Mouse (Mus musculus): Measurements from ENCODE around the gene Sympk. TPM values are rescaled to one million over a fixed set of nuclear protein-coding genes. Genes with fewer than 3 reads are reported as not detected.
"Not testable (repeated sequence)": the region's sequence is repeated elsewhere in the genome, so short reads cannot be mapped to it uniquely, and the experiment has no call there.

Sympk gene
- polyA plus RNA-seq, 1 experiment from 2014 or later: 26.3 TPM

DNA sequence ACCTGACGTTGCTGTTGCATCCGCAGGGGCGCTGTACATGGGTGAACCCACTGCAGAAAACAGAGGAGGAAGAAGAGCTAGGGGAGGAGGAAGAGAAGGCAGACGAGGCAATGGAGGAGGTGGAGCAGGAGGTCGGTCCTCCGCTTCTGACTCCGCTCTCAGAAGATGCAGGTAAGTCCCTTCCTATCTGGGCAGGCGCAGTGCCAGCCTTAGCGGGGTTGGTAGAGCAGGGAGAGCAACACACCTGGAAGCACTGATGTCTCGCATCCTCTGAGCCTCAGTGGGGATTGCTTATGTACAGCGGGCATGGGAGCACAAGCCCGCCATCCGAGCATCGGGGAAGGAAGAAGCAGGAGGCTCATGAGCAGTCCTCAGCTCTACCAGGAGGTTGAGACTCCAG is 42.9 kb downstream of the Sympk start:
- Histone ChIP-seq H3K36me3 (ENCODE audit: control insufficient read depth, insufficient read depth, low read length) (no peaks in the 10 kb centered on the region), H3K9me3 (ENCODE audit: control insufficient read depth, low read length) (no peaks in the 10 kb centered on the region), H3K4me1 (replicated peaks; ENCODE audit: control insufficient read depth, insufficient read depth, low read length) (0 out of 2 replicates have a peak, but pooled peaks cover 2% of the 10 kb centered on the region), H3K27me3 (replicated peaks; ENCODE audit: control insufficient read depth, insufficient read depth, low read length) (peaks cover 40% of the 10 kb centered on the region), H3K4me2 (no peak overlapping the region), H3K27ac (ENCODE audit: low read depth, low read length) (no peak overlapping the region), H3K9ac (ENCODE audit: low read depth, low read length) (no peak overlapping the region), H3K4me3 (ENCODE audit: low read depth, low read length) (no peak overlapping the region)
- WGBS: 31% methylated on average over 14 of the region's 14 CpGs
- no peak for DNase-seq (ENCODE audit: low spot score)
- ATAC-seq (replicated peaks; ENCODE audit: low FRiP score): no peak

DNA sequence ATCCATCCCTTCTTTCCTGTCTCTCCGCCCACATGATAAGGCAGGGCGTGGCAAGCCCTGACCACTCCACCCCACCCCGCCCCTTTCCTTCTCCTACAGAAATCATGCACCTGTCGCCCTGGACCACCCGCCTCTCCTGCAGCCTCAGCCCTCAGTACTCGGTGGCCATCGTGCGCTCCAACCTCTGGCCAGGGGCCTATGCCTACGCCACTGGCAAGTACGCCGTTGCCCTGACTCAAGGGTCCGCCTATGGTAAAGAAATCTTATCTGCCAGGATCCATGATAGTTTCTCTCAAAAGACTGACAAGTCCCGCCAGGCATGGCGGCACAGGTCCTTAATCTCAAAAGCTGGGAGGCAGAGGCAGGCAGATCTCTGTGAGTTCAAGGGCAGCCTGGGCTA is 43.8 kb downstream of the Sympk start:
- Histone ChIP-seq H3K4me3 (ENCODE audit: low read depth, low read length) (no peak overlapping the region), H3K9ac (ENCODE audit: low read depth, low read length) (no peak overlapping the region), H3K4me2 (no peak overlapping the region), H3K9me3 (ENCODE audit: control insufficient read depth, low read length) (no peaks in the 10 kb centered on the region), H3K27me3 (replicated peaks; ENCODE audit: control insufficient read depth, insufficient read depth, low read length) (peaks cover 40% of the 10 kb centered on the region), H3K4me1 (replicated peaks; ENCODE audit: control insufficient read depth, insufficient read depth, low read length) (0 out of 2 replicates have a peak, but pooled peaks cover 2% of the 10 kb centered on the region), H3K36me3 (ENCODE audit: control insufficient read depth, insufficient read depth, low read length) (no peaks in the 10 kb centered on the region), H3K27ac (ENCODE audit: low read depth, low read length) (no peak overlapping the region)
- DNase-seq (ENCODE audit: low spot score) (no peak), ATAC-seq (replicated peaks; ENCODE audit: low FRiP score) (no peak)
- WGBS: 55% methylated on average over 13 of the region's 14 CpGs

DNA sequence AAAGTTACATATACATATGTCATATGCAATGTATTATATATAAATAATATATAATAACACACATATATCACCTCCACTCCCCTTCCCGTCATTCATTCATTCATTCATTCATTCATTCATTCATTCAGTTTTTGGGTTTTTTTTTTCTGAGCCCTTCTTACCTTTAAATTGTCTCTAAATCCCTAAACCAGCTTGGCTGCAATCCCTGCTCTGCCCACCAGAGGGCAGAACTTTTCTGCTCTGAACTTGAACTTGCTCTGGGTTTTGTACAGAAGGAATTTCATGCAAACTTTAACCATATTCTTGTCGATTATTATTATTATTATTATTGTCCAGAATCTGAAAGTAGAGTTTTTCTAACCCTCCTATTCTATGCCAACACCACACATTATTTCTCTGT is 44.5 kb downstream of the Sympk start:
- 0% methylated on average over 2 of the region's 2 CpGs for WGBS
- Histone ChIP-seq H3K4me3 (ENCODE audit: low read depth, low read length) (no peak overlapping the region), H3K4me2 (no peak overlapping the region), H3K9me3 (ENCODE audit: control insufficient read depth, low read length) (no peaks in the 10 kb centered on the region), H3K27ac (ENCODE audit: low read depth, low read length) (no peak overlapping the region), H3K27me3 (replicated peaks; ENCODE audit: control insufficient read depth, insufficient read depth, low read length) (peaks cover 37% of the 10 kb centered on the region), H3K9ac (ENCODE audit: low read depth, low read length) (no peak overlapping the region), H3K4me1 (replicated peaks; ENCODE audit: control insufficient read depth, insufficient read depth, low read length) (0 out of 2 replicates have a peak, but pooled peaks cover 2% of the 10 kb centered on the region), H3K36me3 (ENCODE audit: control insufficient read depth, insufficient read depth, low read length) (no peaks in the 10 kb centered on the region)
- DNase-seq (ENCODE audit: low spot score) (no peak), ATAC-seq (replicated peaks; ENCODE audit: low FRiP score) (no peak)

DNA sequence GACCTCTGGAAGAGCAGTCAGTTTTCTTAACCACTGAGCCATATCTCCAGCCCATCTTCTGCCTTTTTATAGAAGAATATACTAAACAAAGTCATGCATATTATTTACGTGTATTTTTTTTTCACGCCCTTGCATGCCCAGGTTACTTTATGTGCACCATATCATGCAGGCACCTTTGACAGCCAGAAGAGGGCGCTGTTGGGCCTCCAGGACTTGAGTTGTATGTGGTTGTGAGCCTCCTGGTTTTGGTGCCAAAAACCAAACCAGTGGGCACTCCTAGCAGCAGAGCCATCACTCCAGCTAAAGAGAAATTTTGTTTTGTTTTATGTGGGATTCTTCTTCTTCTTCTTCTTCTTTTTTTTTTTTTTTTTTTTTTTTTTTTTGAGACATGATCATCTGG is 45.3 kb downstream of the Sympk start:
- no peak overlapping the region for H3K4me2 ChIP-seq
- DNase-seq (ENCODE audit: low spot score) (no peak), ATAC-seq (replicated peaks; ENCODE audit: low FRiP score) (no peak)
- H3K27me3 ChIP-seq (replicated peaks; ENCODE audit: control insufficient read depth, insufficient read depth, low read length): peaks cover 30% of the 10 kb centered on the region
- no peaks in the 10 kb centered on the region for H3K36me3 ChIP-seq (ENCODE audit: control insufficient read depth, insufficient read depth, low read length)
- H3K27ac ChIP-seq (ENCODE audit: low read depth, low read length): no peak overlapping the region
- 39% methylated on average over 3 of the region's 3 CpGs for WGBS
- H3K9me3 ChIP-seq (ENCODE audit: control insufficient read depth, low read length): no peaks in the 10 kb centered on the region
- 0 out of 2 replicates have a peak, but pooled peaks cover 2% of the 10 kb centered on the region for H3K4me1 ChIP-seq (replicated peaks; ENCODE audit: control insufficient read depth, insufficient read depth, low read length)
- no peak overlapping the region for H3K4me3 ChIP-seq (ENCODE audit: low read depth, low read length)
- H3K9ac ChIP-seq (ENCODE audit: low read depth, low read length): no peak overlapping the region

DNA sequence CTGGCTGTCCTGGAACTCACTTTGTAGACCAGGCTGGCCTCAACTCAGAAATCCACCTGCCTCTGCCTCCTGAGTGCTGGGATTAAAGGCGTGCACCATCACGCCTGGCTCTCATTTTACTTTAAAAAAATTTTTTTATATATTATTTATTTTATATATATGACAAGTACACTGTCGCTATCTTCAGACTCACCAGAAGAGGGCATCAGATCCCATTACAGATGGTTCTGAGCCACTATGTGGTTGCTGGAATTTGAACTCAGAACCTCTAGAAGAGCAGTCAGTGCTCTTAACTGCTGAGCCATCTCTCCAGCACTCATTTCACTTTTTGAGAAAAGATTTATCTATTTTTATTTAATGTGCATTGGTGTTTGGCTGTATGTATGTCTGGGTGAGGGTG is 46.8 kb downstream of the Sympk start:
- not testable (repeated sequence) for H3K4me1 ChIP-seq (replicated peaks; ENCODE audit: control insufficient read depth, insufficient read depth, low read length); H3K4me3 ChIP-seq (ENCODE audit: low read depth, low read length); DNase-seq (ENCODE audit: low spot score); H3K9ac ChIP-seq (ENCODE audit: low read depth, low read length); ATAC-seq (replicated peaks; ENCODE audit: low FRiP score); H3K9me3 ChIP-seq (ENCODE audit: control insufficient read depth, low read length); H3K27ac ChIP-seq (ENCODE audit: low read depth, low read length); H3K4me2 ChIP-seq; H3K36me3 ChIP-seq (ENCODE audit: control insufficient read depth, insufficient read depth, low read length)
- 48% methylated on average over 3 of the region's 3 CpGs for WGBS
- H3K27me3 ChIP-seq (replicated peaks; ENCODE audit: control insufficient read depth, insufficient read depth, low read length): peaks cover 15% of the 10 kb centered on the region

DNA sequence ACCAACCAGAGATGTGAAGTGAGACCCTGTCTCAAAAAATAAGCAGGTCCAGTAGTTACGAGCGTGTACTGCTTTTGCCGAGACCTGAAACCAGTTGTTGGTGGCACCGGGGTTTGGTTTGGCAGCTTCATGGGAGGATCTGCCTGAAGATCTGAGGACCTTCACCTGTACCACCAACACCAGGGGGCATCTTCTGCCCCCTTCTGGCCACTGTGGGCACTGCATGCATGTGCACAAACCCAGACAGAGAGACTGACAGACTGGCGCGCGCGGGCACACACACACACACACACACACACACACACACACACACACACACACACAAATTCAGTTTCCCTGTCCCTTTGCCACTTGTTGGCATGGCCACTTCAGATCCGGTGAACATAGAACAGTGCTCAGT is 49.3 kb downstream of the Sympk start:
- peaks cover 24% of the 10 kb centered on the region for H3K4me1 ChIP-seq (replicated peaks; ENCODE audit: control insufficient read depth, insufficient read depth, low read length)
- no peaks in the 10 kb centered on the region for H3K27me3 ChIP-seq (replicated peaks; ENCODE audit: control insufficient read depth, insufficient read depth, low read length)
- no peak overlapping the region for H3K9ac ChIP-seq (ENCODE audit: low read depth, low read length)
- H3K27ac ChIP-seq (ENCODE audit: low read depth, low read length): no peak overlapping the region
- no peaks in the 10 kb centered on the region for H3K9me3 ChIP-seq (ENCODE audit: control insufficient read depth, low read length)
- 75% methylated on average over 9 of the region's 9 CpGs for WGBS
- H3K4me2 ChIP-seq: no peak overlapping the region
- ATAC-seq (replicated peaks; ENCODE audit: low FRiP score) (no peak), DNase-seq (ENCODE audit: low spot score) (no peak)
- H3K4me3 ChIP-seq (ENCODE audit: low read depth, low read length): no peak overlapping the region
- H3K36me3 ChIP-seq (ENCODE audit: control insufficient read depth, insufficient read depth, low read length): peaks cover 3% of the 10 kb centered on the region; the same call in 1 of the 2 replicates

DNA sequence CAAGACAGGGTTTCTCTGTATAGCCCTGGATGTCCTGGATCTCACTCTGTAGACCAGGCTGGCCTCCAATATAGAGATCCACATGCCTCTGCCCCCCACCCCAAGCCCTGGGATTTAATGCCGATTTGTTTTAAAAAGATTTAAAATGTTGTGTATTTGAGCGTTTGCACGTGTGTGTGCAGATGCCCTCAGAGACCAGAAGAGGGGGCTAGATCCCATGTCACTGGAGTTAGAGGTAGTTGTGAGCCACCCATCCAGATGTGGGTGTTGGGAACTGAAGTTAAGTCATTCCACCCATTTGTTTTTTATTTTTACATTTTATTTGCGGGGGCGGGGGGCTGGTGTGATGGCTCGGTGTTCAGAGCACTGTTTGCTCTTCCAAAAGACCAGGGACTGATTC is 50.3 kb downstream of the Sympk start:
- no peaks in the 10 kb centered on the region for H3K9me3 ChIP-seq (ENCODE audit: control insufficient read depth, low read length)
- no peak overlapping the region for H3K27ac ChIP-seq (ENCODE audit: low read depth, low read length)
- H3K27me3 ChIP-seq (replicated peaks; ENCODE audit: control insufficient read depth, insufficient read depth, low read length): 0 out of 2 replicates have a peak, but pooled peaks cover under 1% of the 10 kb centered on the region
- 93% methylated on average over 6 of the region's 6 CpGs for WGBS
- DNase-seq (ENCODE audit: low spot score): no peak
- peaks cover 10% of the 10 kb centered on the region; the same call in 1 of the 2 replicates for H3K36me3 ChIP-seq (ENCODE audit: control insufficient read depth, insufficient read depth, low read length)
- no peak overlapping the region for H3K4me3 ChIP-seq (ENCODE audit: low read depth, low read length)
- H3K4me2 ChIP-seq: no peak overlapping the region
- H3K4me1 ChIP-seq (replicated peaks; ENCODE audit: control insufficient read depth, insufficient read depth, low read length): peaks cover 24% of the 10 kb centered on the region
- no peak for ATAC-seq (replicated peaks; ENCODE audit: low FRiP score)
- H3K9ac ChIP-seq (ENCODE audit: low read depth, low read length): no peak overlapping the region

DNA sequence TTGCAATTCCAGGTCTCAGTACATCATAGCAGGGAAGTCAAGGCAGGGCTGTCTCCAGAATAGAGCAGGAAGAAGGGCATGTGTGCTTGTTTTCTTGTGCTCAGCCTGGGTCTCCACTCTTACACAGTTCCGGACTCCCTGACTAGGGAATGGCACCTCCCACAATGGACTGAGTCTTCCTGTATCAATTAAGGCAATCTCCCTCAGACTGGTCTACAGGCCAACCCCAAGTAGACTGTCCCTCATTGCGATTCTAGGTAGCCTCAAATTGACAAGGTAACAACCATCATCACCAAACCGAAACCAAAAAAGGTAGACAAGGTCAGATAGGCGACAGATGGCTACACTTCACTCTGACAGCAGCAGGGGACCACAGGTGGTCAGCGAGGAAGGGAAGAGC is 51.1 kb downstream of the Sympk start:
- H3K27ac ChIP-seq (ENCODE audit: low read depth, low read length): no peak overlapping the region
- H3K27me3 ChIP-seq (replicated peaks; ENCODE audit: control insufficient read depth, insufficient read depth, low read length): 0 out of 2 replicates have a peak, but pooled peaks cover 2% of the 10 kb centered on the region
- H3K4me1 ChIP-seq (replicated peaks; ENCODE audit: control insufficient read depth, insufficient read depth, low read length): peaks cover 24% of the 10 kb centered on the region
- peak overlapping the region; percentile 5; the same call in 1 of the 2 replicates for H3K9ac ChIP-seq (ENCODE audit: low read depth, low read length)
- peak overlapping the region; percentile 96 for H3K4me2 ChIP-seq
- peak overlapping the region; percentile 96 for H3K4me3 ChIP-seq (ENCODE audit: low read depth, low read length)
- no peaks in the 10 kb centered on the region for H3K9me3 ChIP-seq (ENCODE audit: control insufficient read depth, low read length)
- ATAC-seq (replicated peaks; ENCODE audit: low FRiP score) (no peak), DNase-seq (ENCODE audit: low spot score) (no peak)
- peaks cover 18% of the 10 kb centered on the region for H3K36me3 ChIP-seq (ENCODE audit: control insufficient read depth, insufficient read depth, low read length)
- WGBS: 47% methylated on average over 5 of the region's 5 CpGs

DNA sequence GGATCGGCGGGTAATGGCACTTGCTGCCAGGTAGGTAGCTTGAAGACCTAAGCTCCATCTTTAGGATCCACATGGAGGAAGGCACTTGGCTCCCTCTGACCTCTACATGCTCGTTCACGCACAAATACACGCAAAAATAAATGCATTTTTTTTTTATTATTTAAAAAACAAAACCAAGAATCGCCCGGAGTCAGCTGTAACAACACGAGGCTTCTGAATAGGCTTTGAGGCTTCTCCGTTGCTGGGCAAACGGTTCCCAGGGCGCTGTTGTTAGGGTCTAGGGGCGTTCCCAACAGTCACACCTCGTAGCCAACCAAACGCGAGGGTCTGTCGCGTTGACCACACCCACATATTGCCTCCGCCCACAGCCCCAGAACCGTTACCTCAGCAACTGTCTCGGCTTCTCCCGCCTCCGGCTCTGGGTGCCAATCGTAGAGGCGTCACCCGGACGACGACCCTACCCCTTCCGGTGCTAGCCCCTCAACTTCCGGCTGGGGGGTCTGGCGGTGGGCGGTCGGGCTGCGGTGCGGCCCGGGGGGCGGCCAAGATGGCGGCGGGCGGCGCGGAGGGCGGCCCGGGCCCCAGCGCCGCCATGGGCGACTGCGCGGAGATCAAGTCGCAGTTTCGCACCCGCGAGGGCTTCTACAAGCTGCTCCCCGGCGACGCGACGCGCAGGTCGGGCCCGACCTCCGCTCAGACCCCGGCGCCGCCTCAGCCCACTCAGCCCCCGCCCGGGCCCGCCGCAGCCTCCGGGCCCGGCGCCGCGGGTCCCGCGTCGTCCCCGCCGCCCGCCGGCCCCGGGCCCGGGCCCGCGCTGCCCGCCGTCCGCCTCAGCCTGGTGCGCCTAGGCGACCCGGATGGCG is 51.8 kb downstream of the Sympk start, which contains the start of gene Dmwd:
TSS of gene Dmwd (plus strand) at position 505 of the 863 bp plus-strand sequence.
- H3K27me3 ChIP-seq (replicated peaks; ENCODE audit: control insufficient read depth, insufficient read depth, low read length): peaks cover 7% of the 10 kb centered on the region; the same call in 1 of the 2 replicates
- H3K9ac ChIP-seq (ENCODE audit: low read depth, low read length): peak within 1 kb of the TSS; percentile 93
- peak within 1 kb of the TSS; percentile 96 for H3K4me3 ChIP-seq (ENCODE audit: low read depth, low read length)
- peak within 1 kb of the TSS; percentile 96 for H3K4me2 ChIP-seq
- under 1% methylated on average over 88 of the region's 91 CpGs for WGBS
- H3K36me3 ChIP-seq (ENCODE audit: control insufficient read depth, insufficient read depth, low read length): peaks cover 25% of the 10 kb centered on the region
- peaks cover 24% of the 10 kb centered on the region for H3K4me1 ChIP-seq (replicated peaks; ENCODE audit: control insufficient read depth, insufficient read depth, low read length)
- H3K9me3 ChIP-seq (ENCODE audit: control insufficient read depth, low read length): no peaks in the 10 kb centered on the region
- DNase-seq (ENCODE audit: low spot score) (peak; percentile 98), ATAC-seq (replicated peaks; ENCODE audit: low FRiP score) (peak; percentile 97)
- H3K27ac ChIP-seq (ENCODE audit: low read depth, low read length): peak within 1 kb of the TSS; percentile 78

Measured in liver, embryonic 11.5 days (tissue).